Mouse (Mus musculus): ENCODE measurements around the gene Tsc22d1.

- no peak for TF ChIP-seq CTCF (conservative IDR thresholded peaks at IDR 0.05; ENCODE audit: insufficient read depth, insufficient read length, low read depth, low read length)
- TF ChIP-seq POLR2A (IDR thresholded peaks at IDR 0.05; ENCODE audit: low read depth, low read length): no peak
Observed at GRCm38 (mm10) chr14:76451011-76451410, 36.2 kb downstream of the Tsc22d1 start.
